Mouse (Mus musculus) lung, embryonic 14.5 days (tissue): ENCODE results near the gene Baiap2. TPM values are rescaled to one million over a fixed set of nuclear protein-coding genes. Genes with fewer than 3 reads are reported as not detected.

Experiments used
- ATAC-seq: fragments of 200-750 bp; cut with Nextera tagmentation; 2 replicates; pipeline ENCODE4 v1.8.0; 2017; ENCODE audit warnings: mild to moderate bottlenecking, moderate TSS enrichment, moderate library complexity; ENCODE audit not compliant: insufficient read depth
- DNase-seq: peaks from one replicate; pipeline ENCODE4 v3.0.0-alpha.2; 2015
- H3K27ac ChIP-seq: fragments of 300-500 bp; sonication (generic); 2 replicates; pipeline ENCODE4 v1.5.1; 2014; ENCODE audit warnings: low read depth, mild to moderate bottlenecking, moderate library complexity
- H3K27me3 ChIP-seq: fragments of 300-500 bp; sonication (generic); 2 replicates; pipeline ENCODE4 v1.6.1; 2014; ENCODE audit warnings: low read length, control low read depth; ENCODE audit not compliant: insufficient read depth
- H3K36me3 ChIP-seq: fragments of 300-500 bp; sonication (generic); 2 replicates; pipeline ENCODE4 v1.6.1; 2014; ENCODE audit warnings: control low read depth; ENCODE audit not compliant: insufficient read depth
- H3K4me1 ChIP-seq: fragments of 300-500 bp; sonication (generic); 2 replicates; pipeline ENCODE4 v1.6.1; 2014; ENCODE audit warnings: antibody characterized with exemption, control low read depth; ENCODE audit not compliant: insufficient read depth
- H3K4me2 ChIP-seq: fragments of 300-500 bp; sonication (generic); 2 replicates; pipeline ENCODE4 v1.6.1; 2014; ENCODE audit warnings: mild to moderate bottlenecking
- H3K4me3 ChIP-seq: fragments of 300-500 bp; sonication (generic); 2 replicates; pipeline ENCODE4 v1.5.1; 2014; ENCODE audit warnings: low read depth, low read length
- H3K9ac ChIP-seq: fragments of 300-500 bp; sonication (generic); 2 replicates; pipeline ENCODE4 v1.6.1; 2014
- H3K9me3 ChIP-seq: fragments of 300-500 bp; sonication (generic); 2 replicates; pipeline ENCODE4 v1.6.1; 2016; ENCODE audit warnings: low read depth, low read length, control low read depth
- CTCF ChIP-seq: IDR thresholded peaks from 2 replicates; pipeline ENCODE4 v1.5.1; 2016; ENCODE audit warnings: antibody characterized with exemption, low read depth
- whole genome bisulfite sequencing: fragments of 180-500 bp; shearing (Covaris S2); extraction: QIAGEN DNeasy Blood & Tissue Kit; methylation state at CpG from one replicate; pipeline ENCODE4 v1.1.7; 2014; 5-methylcytosine and 5-hydroxymethylcytosine counted together
- polyA plus RNA-seq: library from polyadenylated mRNA; unstranded; fragments of >200 nt; fragmentation: Nextera tagmentation; extraction: Ambion mirVana; gene quantifications from 2 replicates; pipeline ENCODE4 v1.2.1, GENCODE M21; 2014

Gene Baiap2
- polyA plus RNA-seq, 1 experiment from 2014 or later = 20.4 TPM

- TF ChIP-seq CTCF = no peak
- WGBS = 62% methylated on average over 23 of the region's 23 CpGs
Measured at GRCm38 (mm10) chr11:120019542-120020440, 77.2 kb downstream of the Baiap2 start.

GRCm38 (mm10) chr11:120021367-120021766 lies 78.8 kb downstream of the Baiap2 start:
- no peak for TF ChIP-seq CTCF
- ATAC-seq = no peak
- H3K4me1 ChIP-seq = no peaks in the 10 kb centered on the region

More at GRCm38 (mm10) chr11:120019542-120020440, 77.2 kb downstream of the Baiap2 start:
- H3K27me3 ChIP-seq = no peaks in the 10 kb centered on the region
- no peak overlapping the region for H3K4me3 ChIP-seq
- ATAC-seq = no peak
- H3K36me3 ChIP-seq = no peaks in the 10 kb centered on the region
- no peak overlapping the region for H3K4me2 ChIP-seq
- H3K9ac ChIP-seq = no peak overlapping the region
- no peaks in the 10 kb centered on the region for H3K9me3 ChIP-seq
- no peak for DNase-seq
- no peak overlapping the region for H3K27ac ChIP-seq
- no peaks in the 10 kb centered on the region for H3K4me1 ChIP-seq

GRCm38 (mm10) chr11:120022216-120022615 lies 79.7 kb downstream of the Baiap2 start:
- no peaks in the 10 kb centered on the region for H3K36me3 ChIP-seq
- no peaks in the 10 kb centered on the region for H3K4me1 ChIP-seq
- H3K4me3 ChIP-seq = no peak overlapping the region
- ATAC-seq (no peak), DNase-seq (no peak)
- no peaks in the 10 kb centered on the region for H3K9me3 ChIP-seq
- H3K27me3 ChIP-seq = no peaks in the 10 kb centered on the region
- no peak for TF ChIP-seq CTCF
- 63% methylated on average over 8 of the region's 8 CpGs for WGBS
- no peak overlapping the region for H3K27ac ChIP-seq
- no peak overlapping the region for H3K9ac ChIP-seq
- H3K4me2 ChIP-seq = no peak overlapping the region

More at GRCm38 (mm10) chr11:120021367-120021766, 78.8 kb downstream of the Baiap2 start:
- H3K27me3 ChIP-seq = no peaks in the 10 kb centered on the region
- H3K4me2 ChIP-seq = no peak overlapping the region
- H3K4me3 ChIP-seq = no peak overlapping the region
- H3K9ac ChIP-seq = no peak overlapping the region
- H3K27ac ChIP-seq = no peak overlapping the region
- WGBS = 90% methylated on average over 16 of the region's 16 CpGs
- no peak for DNase-seq
- H3K9me3 ChIP-seq = no peaks in the 10 kb centered on the region
- no peaks in the 10 kb centered on the region for H3K36me3 ChIP-seq

GRCm38 (mm10) chr11:120022841-120023240 lies 80.3 kb downstream of the Baiap2 start:
- H3K9ac ChIP-seq = no peak overlapping the region
- no peaks in the 10 kb centered on the region for H3K4me1 ChIP-seq
- no peaks in the 10 kb centered on the region for H3K9me3 ChIP-seq
- TF ChIP-seq CTCF = peak; percentile 38; the same call in 1 of the 2 replicates
- H3K4me2 ChIP-seq = no peak overlapping the region
- DNase-seq = no peak
- H3K27me3 ChIP-seq = no peaks in the 10 kb centered on the region
- no peak for ATAC-seq
- H3K36me3 ChIP-seq = no peaks in the 10 kb centered on the region
- no peak overlapping the region for H3K27ac ChIP-seq
- 67% methylated on average over 12 of the region's 12 CpGs for WGBS
- H3K4me3 ChIP-seq = no peak overlapping the region

GRCm38 (mm10) chr11:120026941-120027340 lies 84.4 kb downstream of the Baiap2 start:
- Histone ChIP-seq H3K9me3 (no peaks in the 10 kb centered on the region), H3K4me1 (0 out of 2 replicates have a peak, but pooled peaks cover 3% of the 10 kb centered on the region), H3K36me3 (no peaks in the 10 kb centered on the region), H3K9ac (no peak overlapping the region), H3K27me3 (no peaks in the 10 kb centered on the region), H3K4me3 (no peak overlapping the region), H3K27ac (no peak overlapping the region), H3K4me2 (no peak overlapping the region)
- DNase-seq (no peak), ATAC-seq (no peak)
- no peak for TF ChIP-seq CTCF
- 82% methylated on average over 3 of the region's 3 CpGs for WGBS

- Histone ChIP-seq H3K27me3 (no peaks in the 10 kb centered on the region), H3K4me3 (no peak overlapping the region), H3K27ac (no peak overlapping the region), H3K9me3 (no peaks in the 10 kb centered on the region), H3K36me3 (no peaks in the 10 kb centered on the region), H3K9ac (no peak overlapping the region), H3K4me1 (peaks cover 13% of the 10 kb centered on the region; the same call in 1 of the 2 replicates), H3K4me2 (no peak overlapping the region)
- TF ChIP-seq CTCF = no peak
- 53% methylated on average over 18 of the region's 18 CpGs for WGBS
- ATAC-seq (0 out of 2 replicates have a peak, but pooled peaks have one; percentile 12), DNase-seq (peak; percentile 30)
Measured at GRCm38 (mm10) chr11:120028319-120029092, 85.9 kb downstream of the Baiap2 start.
